Mouse (Mus musculus): ENCODE data around the gene Bnc2. TPM values are rescaled to one million over a fixed set of nuclear protein-coding genes. Genes with fewer than 3 reads are reported as not detected.

The Bnc2 gene
- total RNA-seq, 1 experiment from 2014 or later, result not detected

- ATAC-seq (ENCODE audit: extremely low read depth, insufficient number of reproducible peaks, low FRiP score, poor library complexity, severe bottlenecking), result no peak
Observed at GRCm38 (mm10) chr4:84527066-84527933, 147.8 kb downstream of the Bnc2 start.

- no peak for ATAC-seq (ENCODE audit: extremely low read depth, insufficient number of reproducible peaks, low FRiP score, poor library complexity, severe bottlenecking)
Observed at GRCm38 (mm10) chr4:84523651-84524221, 151.3 kb downstream of the Bnc2 start.

GRCm38 (mm10) chr4:84523211-84523610, 151.9 kb downstream of the Bnc2 start:
- ATAC-seq (ENCODE audit: extremely low read depth, insufficient number of reproducible peaks, low FRiP score, poor library complexity, severe bottlenecking), result no peak

GRCm38 (mm10) chr4:84521562-84521961, 153.5 kb downstream of the Bnc2 start:
- no peak for ATAC-seq (ENCODE audit: extremely low read depth, insufficient number of reproducible peaks, low FRiP score, poor library complexity, severe bottlenecking)

GRCm38 (mm10) chr4:84510466-84510865, 164.6 kb downstream of the Bnc2 start:
- no peak for ATAC-seq (ENCODE audit: extremely low read depth, insufficient number of reproducible peaks, low FRiP score, poor library complexity, severe bottlenecking)

GRCm38 (mm10) chr4:84507551-84507950, 167.5 kb downstream of the Bnc2 start:
- ATAC-seq (ENCODE audit: extremely low read depth, insufficient number of reproducible peaks, low FRiP score, poor library complexity, severe bottlenecking), result no peak

- ATAC-seq (ENCODE audit: extremely low read depth, insufficient number of reproducible peaks, low FRiP score, poor library complexity, severe bottlenecking), result no peak
Observed at GRCm38 (mm10) chr4:84502581-84503269, 172.3 kb downstream of the Bnc2 start.

- ATAC-seq (ENCODE audit: extremely low read depth, insufficient number of reproducible peaks, low FRiP score, poor library complexity, severe bottlenecking), result no peak
Observed at GRCm38 (mm10) chr4:84500796-84501349, 174.2 kb downstream of the Bnc2 start.

GRCm38 (mm10) chr4:84500259-84500658, 174.8 kb downstream of the Bnc2 start:
- no peak for ATAC-seq (ENCODE audit: extremely low read depth, insufficient number of reproducible peaks, low FRiP score, poor library complexity, severe bottlenecking)

GRCm38 (mm10) chr4:84498469-84498868, 176.6 kb downstream of the Bnc2 start:
- ATAC-seq (ENCODE audit: extremely low read depth, insufficient number of reproducible peaks, low FRiP score, poor library complexity, severe bottlenecking), result no peak

- no peak for ATAC-seq (ENCODE audit: extremely low read depth, insufficient number of reproducible peaks, low FRiP score, poor library complexity, severe bottlenecking)
Observed at GRCm38 (mm10) chr4:84488323-84488722, 186.8 kb downstream of the Bnc2 start.

GRCm38 (mm10) chr4:84482680-84483079, 192.4 kb downstream of the Bnc2 start:
- ATAC-seq (ENCODE audit: extremely low read depth, insufficient number of reproducible peaks, low FRiP score, poor library complexity, severe bottlenecking), result no peak

- no peak for ATAC-seq (ENCODE audit: extremely low read depth, insufficient number of reproducible peaks, low FRiP score, poor library complexity, severe bottlenecking)
Observed at GRCm38 (mm10) chr4:84472643-84473042, 202.4 kb downstream of the Bnc2 start.

GRCm38 (mm10) chr4:84470106-84470885, 204.8 kb downstream of the Bnc2 start:
- ATAC-seq (ENCODE audit: extremely low read depth, insufficient number of reproducible peaks, low FRiP score, poor library complexity, severe bottlenecking), result no peak

GRCm38 (mm10) chr4:84469400-84469799, 205.7 kb downstream of the Bnc2 start:
- ATAC-seq (ENCODE audit: extremely low read depth, insufficient number of reproducible peaks, low FRiP score, poor library complexity, severe bottlenecking), result no peak

- ATAC-seq (ENCODE audit: extremely low read depth, insufficient number of reproducible peaks, low FRiP score, poor library complexity, severe bottlenecking), result no peak
Observed at GRCm38 (mm10) chr4:84467722-84468121, 207.4 kb downstream of the Bnc2 start.

- no peak for ATAC-seq (ENCODE audit: extremely low read depth, insufficient number of reproducible peaks, low FRiP score, poor library complexity, severe bottlenecking)
Observed at GRCm38 (mm10) chr4:84458218-84458560, 216.9 kb downstream of the Bnc2 start.

GRCm38 (mm10) chr4:84457512-84458217, 217.4 kb downstream of the Bnc2 start:
- no peak for ATAC-seq (ENCODE audit: extremely low read depth, insufficient number of reproducible peaks, low FRiP score, poor library complexity, severe bottlenecking)

Measured in neutrophil, adult 5-6 weeks (primary cell).